In the genomic region with DNA sequence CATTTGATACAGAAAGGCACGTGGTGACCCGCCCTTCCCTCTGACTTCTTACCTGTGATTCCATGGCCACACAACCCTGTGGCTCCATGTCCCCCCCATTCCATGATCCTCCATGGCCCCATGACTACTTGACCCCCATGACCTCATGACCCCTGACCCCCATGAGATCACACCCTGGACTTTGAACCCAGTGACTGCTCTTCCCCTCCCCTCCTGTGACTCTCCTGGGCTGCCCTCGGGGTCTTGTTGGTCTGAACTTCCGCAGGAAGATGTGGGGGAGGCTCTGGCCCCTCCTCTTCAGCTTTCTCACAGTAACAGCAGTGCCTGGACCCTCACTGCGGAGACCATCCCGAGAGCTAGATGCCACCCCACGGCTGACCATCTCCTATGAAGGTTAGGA, we compare ENCODE assay signal across 20 mouse cellular contexts. TPM values are rescaled to one million over a fixed set of nuclear protein-coding genes. Genes with fewer than 3 reads are reported as not detected.
A peak's percentile ranks its signal among the peaks of the same experiment; 100 is the strongest.
DNase-seq lines count a peak whose midpoint lies in the region; ATAC-seq and TF ChIP-seq lines count a peak whose summit lies in the region.
"Had no signal": no experiment of that assay in that cellular context is flagged by ENCODE, and none has a peak within 500 bp of the region (broad histone marks: within the 10 kb centered on the region; RNA-seq: fewer than 3 reads in every experiment).

No protein-coding gene starts in this region.

- peak; percentile 19 for DNase-seq in embryo, embryonic 11 days
- no peak for DNase-seq in embryo, embryonic 10.5 days (ENCODE audit: low spot score)
- peak; percentile 33 for DNase-seq in kidney, postnatal 10 days
- DNase-seq in kidney, adult 2 months, result no peak
- peak; percentile 36 for DNase-seq in ES-CJ7 (ENCODE audit: low read depth, low spot score)
- DNase-seq in forebrain, embryonic 10.5 days (ENCODE audit: extremely low spot score, low spot score), result no peak
- no peak for DNase-seq in frontal cortex, postnatal 10 days (ENCODE audit: low spot score in 2 of 2)
- DNase-seq: adrenal gland, adult 8-10 months; cerebellum, adult 8-10 months; forebrain, postnatal 0 days; gastrocnemius, postnatal 25 days; retina, postnatal 1 day had no signal

- no peaks in the 10 kb centered on the region for H3K36me3 ChIP-seq in kidney, adult 2 months (ENCODE audit: control insufficient read depth, insufficient read depth, low read length)
- H3K36me3 ChIP-seq in neural tube, embryonic 14.5 days (ENCODE audit: control insufficient read depth, insufficient read depth, low read length), result peaks cover 31% of the 10 kb centered on the region
- peaks cover 17% of the 10 kb centered on the region for H3K36me3 ChIP-seq in forebrain, embryonic 10.5 days (replicated peaks)
- H3K36me3 ChIP-seq: G1E had no signal

- WGBS in kidney, adult 2 months, result 49% methylated on average over 7 of the region's 7 CpGs
- WGBS in neural tube, embryonic 14.5 days, result 50% methylated on average over 7 of the region's 7 CpGs
- WGBS in forebrain, embryonic 10.5 days, result 55% methylated on average over 7 of the region's 7 CpGs

- no peak overlapping the region; the same call in 1 of the 2 replicates for H3K4me2 ChIP-seq in neural tube, embryonic 14.5 days (ENCODE audit: low read depth, low read length)
- H3K4me2 ChIP-seq: heart, embryonic 11.5 days; limb, embryonic 15.5 days had no signal

- no peaks in the 10 kb centered on the region for H3K27me3 ChIP-seq in kidney, adult 2 months (replicated peaks; ENCODE audit: control insufficient read depth, insufficient read depth, low read length)
- no peaks in the 10 kb centered on the region for H3K27me3 ChIP-seq in neural tube, embryonic 14.5 days (ENCODE audit: control insufficient read depth, insufficient read depth, low read length)
- peaks cover 26% of the 10 kb centered on the region for H3K27me3 ChIP-seq in forebrain, embryonic 10.5 days (ENCODE audit: poor library complexity, severe bottlenecking)
- H3K27me3 ChIP-seq: hindbrain, embryonic 15.5 days; kidney, embryonic 15.5 days; limb, embryonic 15.5 days had no signal

- no peak for TF ChIP-seq POLR2A in kidney, adult 2 months (IDR thresholded peaks at IDR 0.05; ENCODE audit: low read depth, low read length)

- peak overlapping the region; percentile 25; the same call in 1 of the 2 replicates for H3K9ac ChIP-seq in neural tube, embryonic 14.5 days (replicated peaks; ENCODE audit: low read depth, low read length)
- H3K9ac ChIP-seq: forebrain, postnatal 0 days; kidney, embryonic 15.5 days; limb, embryonic 15.5 days had no signal

- no peak for ATAC-seq in neural tube, embryonic 14.5 days (ENCODE audit: low read depth)
- ATAC-seq: forebrain, postnatal 0 days; midbrain, embryonic 16.5 days had no signal

- peaks cover 14% of the 10 kb centered on the region; the same call in 1 of the 2 replicates for H3K4me1 ChIP-seq in kidney, adult 2 months (ENCODE audit: control insufficient read depth, insufficient read depth, low read length)
- H3K4me1 ChIP-seq in neural tube, embryonic 14.5 days (ENCODE audit: control insufficient read depth, insufficient read depth, low read length), result peaks cover 10% of the 10 kb centered on the region; the same call in 1 of the 2 replicates
- H3K4me1 ChIP-seq in forebrain, embryonic 10.5 days, result peaks cover 49% of the 10 kb centered on the region

- no peak for TF ChIP-seq CTCF in kidney, adult 2 months (conservative IDR thresholded peaks at IDR 0.05; ENCODE audit: insufficient read depth, insufficient read length, low read depth, low read length)

- no peak overlapping the region for H3K4me3 ChIP-seq in kidney, adult 2 months (ENCODE audit: insufficient read depth, low read depth, low read length)
- H3K4me3 ChIP-seq in neural tube, embryonic 14.5 days (ENCODE audit: low read depth, low read length), result no peak overlapping the region
- no peak overlapping the region; the same call in 1 of the 2 replicates for H3K4me3 ChIP-seq in forebrain, embryonic 10.5 days
- H3K4me3 ChIP-seq: erythroblast, embryonic 14.5 days; hindbrain, embryonic 15.5 days; kidney, embryonic 15.5 days; limb, embryonic 15.5 days had no signal

- no peak overlapping the region for H3K27ac ChIP-seq in kidney, adult 2 months (ENCODE audit: insufficient read depth, low read depth, low read length)
- H3K27ac ChIP-seq in neural tube, embryonic 14.5 days (ENCODE audit: low read depth, low read length), result no peak overlapping the region
- H3K27ac ChIP-seq in forebrain, embryonic 10.5 days, result no peak overlapping the region
- H3K27ac ChIP-seq: hindbrain, embryonic 15.5 days; limb, embryonic 15.5 days had no signal

- no peaks in the 10 kb centered on the region for H3K9me3 ChIP-seq in neural tube, embryonic 14.5 days (ENCODE audit: control insufficient read depth, low read length)
- no peaks in the 10 kb centered on the region for H3K9me3 ChIP-seq in forebrain, embryonic 10.5 days
- H3K9me3 ChIP-seq: G1E; hindbrain, embryonic 15.5 days; kidney, embryonic 15.5 days; limb, embryonic 15.5 days had no signal

RNA-seq across cellular contexts. Expression of gene Sema4g, which starts 3.3 kb away (rescaled TPM):
- 92.2 and 119 TPM in 2 replicates for polyA plus RNA-seq in kidney, adult 2 months (2012; rRNA removed)
- 24.5 and 27.8 TPM in 2 replicates for polyA plus RNA-seq in neural tube, embryonic 14.5 days (2014; fragmentation: Nextera tagmentation; extraction: Ambion mirVana)
- 3.4 and 3.8 TPM in 2 replicates for polyA plus RNA-seq in forebrain, embryonic 10.5 days (2016; fragmentation: Nextera tagmentation; extraction: Ambion mirVana)

RNA-seq across cellular contexts. Expression of gene Twnk, which starts 13.2 kb away (rescaled TPM):
- 14.8 and 15.0 TPM in 2 replicates for polyA plus RNA-seq in kidney, adult 2 months (2012; rRNA removed)
- 10.2 and 12.8 TPM in 2 replicates for polyA plus RNA-seq in neural tube, embryonic 14.5 days (2014; fragmentation: Nextera tagmentation; extraction: Ambion mirVana)
- polyA plus RNA-seq in forebrain, embryonic 10.5 days (2016; fragmentation: Nextera tagmentation; extraction: Ambion mirVana), result 34.5 and 35.8 TPM in 2 replicates

RNA-seq across cellular contexts. Expression of gene Mrpl43, which starts 14.0 kb away (rescaled TPM):
- 86.5 and 87.9 TPM in 2 replicates for polyA plus RNA-seq in kidney, adult 2 months (2012; rRNA removed)
- polyA plus RNA-seq in neural tube, embryonic 14.5 days (2014; fragmentation: Nextera tagmentation; extraction: Ambion mirVana), result 82.0 and 88.0 TPM in 2 replicates
- polyA plus RNA-seq in forebrain, embryonic 10.5 days (2016; fragmentation: Nextera tagmentation; extraction: Ambion mirVana), result 71.4 and 75.0 TPM in 2 replicates

RNA-seq across cellular contexts. Expression of gene Lzts2, which starts 22.0 kb away (rescaled TPM):
- polyA plus RNA-seq in kidney, adult 2 months (2012; rRNA removed), result 54.7 and 74.3 TPM in 2 replicates
- polyA plus RNA-seq in neural tube, embryonic 14.5 days (2014; fragmentation: Nextera tagmentation; extraction: Ambion mirVana), result 16.1 and 20.3 TPM in 2 replicates
- polyA plus RNA-seq in forebrain, embryonic 10.5 days (2016; fragmentation: Nextera tagmentation; extraction: Ambion mirVana), result 47.9 and 52.4 TPM in 2 replicates

RNA-seq across cellular contexts. Expression of gene Pdzd7, which starts 53.3 kb away (rescaled TPM):
- 0.74 and 0.99 TPM in 2 replicates for polyA plus RNA-seq in kidney, adult 2 months (2012; rRNA removed)
- 2.3 and 2.5 TPM in 2 replicates for polyA plus RNA-seq in neural tube, embryonic 14.5 days (2014; fragmentation: Nextera tagmentation; extraction: Ambion mirVana)
- 0.15 and 0.25 TPM in 2 replicates for polyA plus RNA-seq in forebrain, embryonic 10.5 days (2016; fragmentation: Nextera tagmentation; extraction: Ambion mirVana)
- polyA plus RNA-seq: erythroblast, embryonic 14.5 days; heart, embryonic 11.5 days had no signal

Comparison
In these comparisons a context has a peak if more than half of its experiments do, and no peak if none do; other contexts are left out.
1. DNase-seq: peak in embryo, embryonic 11 days (single experiment), kidney, postnatal 10 days (single experiment) and ES-CJ7 (single experiment); none in embryo, embryonic 10.5 days (single experiment), kidney, adult 2 months (single experiment), forebrain, embryonic 10.5 days (single experiment) and frontal cortex, postnatal 10 days (0 of 2).